Mouse (Mus musculus): ENCODE data around the gene Fsd1.

DNA sequence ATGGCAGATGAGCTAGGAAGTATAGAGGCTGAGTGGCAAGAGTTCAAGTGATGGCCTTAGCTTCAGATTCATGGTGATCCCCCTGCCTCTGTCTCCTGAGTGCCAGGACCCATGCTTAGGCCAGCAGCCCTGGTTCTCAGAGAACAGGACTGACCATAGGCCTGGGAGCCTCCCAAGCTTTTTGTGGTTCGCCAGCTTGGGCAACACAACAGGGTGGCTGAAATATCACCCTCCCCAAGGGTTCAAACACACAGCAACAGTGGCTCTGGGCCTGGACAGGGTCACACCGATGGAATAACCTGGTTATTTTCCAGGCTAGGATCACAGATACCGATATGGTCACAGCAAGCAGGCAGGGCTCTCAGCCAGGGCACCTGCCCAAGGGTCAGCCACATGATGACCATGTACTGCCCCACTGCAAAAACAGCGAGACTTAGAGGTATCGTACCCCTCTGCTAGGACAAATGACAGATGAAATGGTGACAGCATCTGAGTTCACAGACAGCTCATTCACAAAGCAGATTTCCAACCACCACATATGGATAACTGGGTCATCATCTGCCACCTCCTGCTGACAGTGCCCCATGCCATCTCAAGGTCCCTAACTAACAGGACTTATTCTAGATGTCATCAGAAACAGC, 41.6 kb downstream of the Fsd1 start:
- TF ChIP-seq CTCF (IDR thresholded peaks at IDR 0.05) (no peak), EP300 (IDR thresholded peaks at IDR 0.05) (no peak)

All from lung, postnatal 0 days (tissue).